Mouse (Mus musculus) forebrain, postnatal 0 days (tissue): ENCODE data around the gene Ltbp1. TPM values are rescaled to one million over a fixed set of nuclear protein-coding genes. Genes with fewer than 3 reads are reported as not detected.
A peak's percentile ranks its signal among the peaks of the same experiment; 100 is the strongest.

Experiments used
- ATAC-seq: fragments of 200-750 bp; cut with Nextera tagmentation; 2 replicates; pipeline ENCODE4 v1.8.0; 2017; ENCODE audit warnings: mild to moderate bottlenecking, moderate library complexity
- DNase-seq: peaks from one replicate; pipeline ENCODE4 v3.0.0-alpha.2; 2015
- H3K27ac ChIP-seq: fragments of 300-500 bp; sonication (generic); 2 replicates; pipeline ENCODE4 v1.5.1; 2014; ENCODE audit warnings: low read depth, mild to moderate bottlenecking, antibody characterized with exemption, low read length, moderate library complexity, mixed read lengths
- H3K27me3 ChIP-seq: fragments of 300-500 bp; sonication (generic); 2 replicates; pipeline ENCODE4 v1.6.1; 2014; ENCODE audit warnings: mild to moderate bottlenecking, low read length, mixed read lengths; ENCODE audit not compliant: insufficient read depth
- H3K36me3 ChIP-seq: fragments of 300-500 bp; sonication (generic); 2 replicates; pipeline ENCODE4 v1.6.1; 2014; ENCODE audit warnings: mild to moderate bottlenecking, moderate library complexity; ENCODE audit not compliant: insufficient read depth
- H3K4me1 ChIP-seq: fragments of 300-500 bp; sonication (generic); 2 replicates; pipeline ENCODE4 v1.6.1; 2014; ENCODE audit warnings: antibody characterized with exemption; ENCODE audit not compliant: insufficient read depth
- H3K4me2 ChIP-seq: fragments of 300-500 bp; sonication (generic); 2 replicates; pipeline ENCODE4 v1.6.1; 2014; ENCODE audit warnings: low read depth, mild to moderate bottlenecking, moderate library complexity
- H3K4me3 ChIP-seq: fragments of 300-500 bp; sonication (generic); 2 replicates; pipeline ENCODE4 v1.5.1; 2014; ENCODE audit warnings: low read depth, low read length, mixed read lengths
- H3K9ac ChIP-seq: fragments of 300-500 bp; sonication (generic); 2 replicates; pipeline ENCODE4 v1.6.1; 2014; ENCODE audit warnings: mild to moderate bottlenecking
- H3K9me3 ChIP-seq: fragments of 300-500 bp; sonication (generic); 2 replicates; pipeline ENCODE4 v1.6.1; 2016; ENCODE audit warnings: low read length
- CTCF ChIP-seq: sonication (generic); IDR thresholded peaks from 2 replicates; pipeline ENCODE4 v1.5.1; 2016; ENCODE audit warnings: antibody characterized with exemption, control low read depth, low read depth
- WGBS: fragments of 180-500 bp; shearing (Covaris S2); extraction: QIAGEN DNeasy Blood & Tissue Kit; methylation state at CpG from one replicate; pipeline ENCODE4 v1.1.7; 2014; 5-methylcytosine and 5-hydroxymethylcytosine counted together
- polyA plus RNA-seq: library from polyadenylated mRNA; unstranded; fragments of >200 nt; fragmentation: Nextera tagmentation; extraction: Ambion mirVana; gene quantifications from 2 replicates; pipeline ENCODE4 v1.2.1, GENCODE M21; 2015
- total RNA-seq: library from RNA; depleted of rRNA; stranded (reverse); fragments of >200 nt; gene quantifications from 2 replicates; pipeline ENCODE4 v1.2.3, GENCODE M21; 2014

The Ltbp1 gene
- total and polyA plus RNA-seq, 2 experiments from 2014 or later = 1.5 to 5.2 TPM

DNA sequence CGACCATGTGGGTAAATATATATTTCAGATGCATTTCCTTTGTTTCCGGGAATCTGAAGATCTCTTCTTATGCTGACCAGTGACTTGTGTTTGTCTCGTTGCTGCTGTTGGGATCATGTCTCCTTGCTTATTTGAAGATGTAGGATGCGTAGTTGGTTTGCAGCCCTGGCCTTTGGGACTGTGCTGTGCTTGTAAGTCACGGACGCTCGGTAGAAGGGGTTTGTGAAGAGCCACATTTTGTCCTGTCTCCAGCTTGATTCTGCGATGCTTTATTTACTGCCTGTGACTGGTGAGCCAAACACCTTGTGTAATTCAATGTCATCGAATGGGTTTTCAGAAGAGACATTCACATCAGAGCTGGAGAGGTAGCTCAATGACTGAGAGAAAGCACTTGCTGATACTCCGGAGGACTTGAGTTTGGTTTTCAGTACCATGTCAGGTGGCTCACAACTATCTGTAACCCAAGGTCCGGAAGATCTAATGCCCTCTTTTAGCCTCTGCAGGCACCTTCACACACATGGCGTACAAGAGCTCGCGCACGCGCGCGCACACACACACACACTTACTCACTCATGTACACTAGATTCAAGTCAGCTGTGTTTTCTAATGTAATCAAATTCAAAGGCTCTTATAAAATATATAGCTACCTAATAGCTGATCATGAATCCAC is 362.3 kb downstream of the Ltbp1 start:
- TF ChIP-seq CTCF = no peak
- Histone ChIP-seq H3K27me3 (no peaks in the 10 kb centered on the region), H3K36me3 (no peaks in the 10 kb centered on the region; the same call in 1 of the 2 replicates), H3K27ac (no peak overlapping the region), H3K4me2 (no peak overlapping the region), H3K4me3 (no peak overlapping the region), H3K9me3 (no peaks in the 10 kb centered on the region), H3K4me1 (no peaks in the 10 kb centered on the region), H3K9ac (no peak overlapping the region)
- no peak for DNase-seq
- ATAC-seq = no peak
- 97% methylated on average over 18 of the region's 18 CpGs for WGBS

DNA sequence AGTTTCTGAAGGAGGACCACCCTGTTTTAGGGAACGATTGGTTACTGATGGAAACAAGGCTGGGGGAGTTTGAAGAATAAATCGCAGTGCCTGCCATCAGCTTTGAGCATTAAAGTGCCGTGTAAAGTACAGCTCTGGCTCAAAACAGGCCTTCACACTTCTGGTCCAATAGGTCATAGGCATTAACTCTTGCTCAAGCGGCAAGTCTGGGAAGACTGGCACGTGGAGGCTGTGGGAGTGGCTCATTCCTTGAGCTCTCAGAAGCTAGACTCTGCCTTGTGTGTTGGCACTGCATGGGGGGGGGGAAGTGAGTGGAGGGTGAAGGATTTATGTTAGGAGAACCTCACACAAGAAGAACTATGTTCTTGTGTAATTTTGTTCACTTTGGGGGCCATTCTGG is 363.2 kb downstream of the Ltbp1 start:
- TF ChIP-seq CTCF = no peak
- DNase-seq (no peak), ATAC-seq (no peak)
- Histone ChIP-seq H3K36me3 (no peaks in the 10 kb centered on the region; the same call in 1 of the 2 replicates), H3K27ac (no peak overlapping the region), H3K9me3 (no peaks in the 10 kb centered on the region), H3K27me3 (no peaks in the 10 kb centered on the region), H3K9ac (no peak overlapping the region), H3K4me2 (no peak overlapping the region), H3K4me3 (no peak overlapping the region), H3K4me1 (no peaks in the 10 kb centered on the region)
- 73% methylated on average over 5 of the region's 5 CpGs for WGBS

DNA sequence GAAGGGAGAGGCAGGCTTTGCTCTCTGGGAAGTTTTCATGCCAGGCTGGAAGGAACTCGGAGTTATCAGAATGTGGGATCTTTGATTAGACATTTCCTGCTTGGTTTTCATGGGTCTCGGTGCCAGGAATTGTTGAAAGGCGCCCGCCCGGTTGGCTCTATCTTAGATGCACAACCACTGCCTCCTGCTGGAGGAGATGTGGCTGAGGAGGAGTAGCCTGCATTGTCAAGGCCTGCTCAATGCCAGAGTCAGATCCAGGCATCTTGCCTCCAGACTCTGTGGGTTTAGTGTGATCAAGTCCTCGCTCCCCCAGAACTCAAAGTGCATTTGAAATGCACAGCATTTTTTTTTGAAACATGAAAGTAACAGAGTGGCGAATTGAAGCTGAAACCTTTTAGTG is 364.0 kb downstream of the Ltbp1 start:
- Histone ChIP-seq H3K4me2 (no peak overlapping the region), H3K4me3 (no peak overlapping the region), H3K9me3 (no peaks in the 10 kb centered on the region), H3K9ac (no peak overlapping the region), H3K27me3 (no peaks in the 10 kb centered on the region), H3K36me3 (no peaks in the 10 kb centered on the region), H3K27ac (no peak overlapping the region), H3K4me1 (no peaks in the 10 kb centered on the region)
- TF ChIP-seq CTCF = peak; percentile 31
- 65% methylated on average over 7 of the region's 7 CpGs for WGBS
- DNase-seq (no peak), ATAC-seq (0 out of 2 replicates have a peak, but pooled peaks have one; percentile 25)

- H3K9ac ChIP-seq = no peak overlapping the region
- 87% methylated on average over 4 of the region's 4 CpGs for WGBS
- no peak overlapping the region for H3K4me3 ChIP-seq
- DNase-seq (no peak), ATAC-seq (no peak)
- H3K4me1 ChIP-seq = no peaks in the 10 kb centered on the region
- H3K4me2 ChIP-seq = no peak overlapping the region
- H3K27ac ChIP-seq = no peak overlapping the region
- H3K9me3 ChIP-seq = no peaks in the 10 kb centered on the region
- peak; percentile 42 for TF ChIP-seq CTCF
- H3K27me3 ChIP-seq = no peaks in the 10 kb centered on the region
- no peaks in the 10 kb centered on the region for H3K36me3 ChIP-seq
Measured at GRCm38 (mm10) chr17:75370120-75370519, 364.8 kb downstream of the Ltbp1 start.

DNA sequence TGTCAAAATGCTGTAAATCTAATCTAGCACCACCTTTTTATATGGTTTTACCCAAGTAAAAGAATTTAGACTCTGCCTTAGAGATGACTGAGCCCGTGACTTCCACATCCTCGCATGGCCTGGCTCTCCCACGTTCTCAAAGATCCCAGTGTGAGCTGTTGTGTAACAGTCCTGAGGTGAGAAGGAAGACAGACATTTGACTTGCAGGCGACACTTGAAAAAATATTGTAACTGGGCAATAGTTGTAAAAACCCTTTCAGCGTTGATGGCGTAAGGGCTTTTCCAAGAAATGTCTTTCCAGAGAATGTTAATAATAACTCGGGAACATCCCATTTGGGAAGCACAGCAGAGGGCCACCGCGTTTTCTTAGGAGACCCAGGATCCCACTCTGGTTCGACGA is 366.3 kb downstream of the Ltbp1 start:
- Histone ChIP-seq H3K9ac (no peak overlapping the region), H3K4me1 (no peaks in the 10 kb centered on the region), H3K27me3 (no peaks in the 10 kb centered on the region), H3K4me2 (no peak overlapping the region), H3K36me3 (no peaks in the 10 kb centered on the region), H3K27ac (no peak overlapping the region), H3K4me3 (no peak overlapping the region), H3K9me3 (no peaks in the 10 kb centered on the region)
- 92% methylated on average over 11 of the region's 11 CpGs for WGBS
- TF ChIP-seq CTCF = no peak
- no peak for ATAC-seq
- no peak for DNase-seq

DNA sequence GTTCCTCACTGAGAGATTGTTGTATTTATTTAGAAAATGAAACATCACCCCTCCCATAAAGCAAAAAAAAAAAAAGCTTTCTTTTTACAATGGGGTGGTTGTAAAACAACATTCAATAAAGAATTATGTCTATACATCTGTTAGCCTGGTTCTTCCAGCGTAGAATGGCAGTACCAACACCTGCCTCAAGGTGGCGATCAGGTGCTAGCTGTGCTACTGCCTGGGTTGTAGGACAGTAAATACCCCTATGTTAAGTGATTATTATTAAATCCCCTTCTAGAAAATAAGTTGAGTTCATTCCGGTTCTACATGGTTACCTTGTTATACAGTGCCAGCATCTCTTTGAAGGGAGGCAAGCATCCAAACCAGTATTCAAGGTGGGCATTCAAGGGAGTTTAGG is 367.0 kb downstream of the Ltbp1 start:
- Histone ChIP-seq H3K27ac (no peak overlapping the region), H3K4me3 (no peak overlapping the region), H3K36me3 (no peaks in the 10 kb centered on the region), H3K4me2 (no peak overlapping the region), H3K4me1 (no peaks in the 10 kb centered on the region), H3K9ac (no peak overlapping the region), H3K27me3 (no peaks in the 10 kb centered on the region), H3K9me3 (no peaks in the 10 kb centered on the region)
- DNase-seq = peak; percentile 34
- TF ChIP-seq CTCF = peak; percentile 64
- 59% methylated on average over 3 of the region's 3 CpGs for WGBS
- no peak for ATAC-seq

- ATAC-seq = no peak
- no peak overlapping the region for H3K27ac ChIP-seq
- no peaks in the 10 kb centered on the region for H3K36me3 ChIP-seq
- H3K9ac ChIP-seq = no peak overlapping the region
- H3K4me2 ChIP-seq = no peak overlapping the region
- WGBS = 69% methylated on average over 5 of the region's 5 CpGs
- no peaks in the 10 kb centered on the region for H3K27me3 ChIP-seq
- no peaks in the 10 kb centered on the region for H3K9me3 ChIP-seq
- 0 out of 2 replicates have a peak, but pooled peaks have one; percentile 15 for TF ChIP-seq CTCF
- H3K4me1 ChIP-seq = no peaks in the 10 kb centered on the region
- H3K4me3 ChIP-seq = no peak overlapping the region
- DNase-seq = no peak
Measured at GRCm38 (mm10) chr17:75374287-75375024, 369.1 kb downstream of the Ltbp1 start.
